Mouse (Mus musculus): ENCODE measurements around the gene Heatr1. TPM values are rescaled to one million over a fixed set of nuclear protein-coding genes. Genes with fewer than 3 reads are reported as not detected.

The Heatr1 gene
- polyA plus RNA-seq, 1 experiment from 2014 or later: 35.5 TPM

GRCm38 (mm10) chr13:12485197-12485596, 90.4 kb downstream of the Heatr1 start:
- Histone ChIP-seq H3K36me3 (ENCODE audit: control insufficient read depth, insufficient read depth, low read length) (no peaks in the 10 kb centered on the region), H3K9me3 (ENCODE audit: control insufficient read depth, low read length) (no peaks in the 10 kb centered on the region), H3K4me2 (no peak overlapping the region), H3K27me3 (ENCODE audit: control insufficient read depth, insufficient read depth, low read length) (no peaks in the 10 kb centered on the region), H3K4me1 (ENCODE audit: control insufficient read depth, insufficient read depth, low read length) (no peaks in the 10 kb centered on the region), H3K9ac (ENCODE audit: low read length) (no peak overlapping the region), H3K4me3 (ENCODE audit: low read depth, low read length) (no peak overlapping the region), H3K27ac (ENCODE audit: low read depth, low read length) (no peak overlapping the region)
- ATAC-seq (ENCODE audit: low FRiP score) (no peak), DNase-seq (ENCODE audit: low spot score, missing footprints) (no peak)
- WGBS: 84% methylated on average over 2 of the region's 2 CpGs

- Histone ChIP-seq H3K27me3 (ENCODE audit: control insufficient read depth, insufficient read depth, low read length) (no peaks in the 10 kb centered on the region), H3K27ac (ENCODE audit: low read depth, low read length) (no peak overlapping the region), H3K4me2 (no peak overlapping the region), H3K9ac (ENCODE audit: low read length) (no peak overlapping the region), H3K36me3 (ENCODE audit: control insufficient read depth, insufficient read depth, low read length) (no peaks in the 10 kb centered on the region), H3K4me1 (ENCODE audit: control insufficient read depth, insufficient read depth, low read length) (no peaks in the 10 kb centered on the region), H3K9me3 (ENCODE audit: control insufficient read depth, low read length) (no peaks in the 10 kb centered on the region), H3K4me3 (ENCODE audit: low read depth, low read length) (no peak overlapping the region)
- DNase-seq (ENCODE audit: low spot score, missing footprints): no peak
- no peak for ATAC-seq (ENCODE audit: low FRiP score)
- 80% methylated on average over 7 of the region's 7 CpGs for WGBS
Measured at GRCm38 (mm10) chr13:12485640-12486039, 90.8 kb downstream of the Heatr1 start.

Other genes with a start within 250 kb of the Heatr1 start
- gene Mtr, start 136.9 kb upstream of the Heatr1 start, polyA plus RNA-seq (2014; fragmentation: Nextera tagmentation; extraction: Ambion mirVana): 13.5 and 14.0 TPM in 2 replicates
- 0.19 and 0.61 TPM in 2 replicates for gene Actn2, start 54.3 kb upstream of the Heatr1 start, polyA plus RNA-seq (2014; fragmentation: Nextera tagmentation; extraction: Ambion mirVana)
- gene Lgals8, start 69.9 kb downstream of the Heatr1 start, polyA plus RNA-seq (2014; fragmentation: Nextera tagmentation; extraction: Ambion mirVana): 10.5 and 13.8 TPM in 2 replicates
- 2.2 and 3.2 TPM in 2 replicates for gene Edaradd, start 125.4 kb downstream of the Heatr1 start, polyA plus RNA-seq (2014; fragmentation: Nextera tagmentation; extraction: Ambion mirVana)
- gene Ero1lb, start 170.8 kb downstream of the Heatr1 start, polyA plus RNA-seq (2014; fragmentation: Nextera tagmentation; extraction: Ambion mirVana): 14.3 and 14.7 TPM in 2 replicates

Data from midbrain, embryonic 11.5 days (tissue).